Mouse (Mus musculus) hindbrain, embryonic 11.5 days (tissue): ENCODE measurements around the gene Tnfsf9. TPM values are rescaled to one million over a fixed set of nuclear protein-coding genes. Genes with fewer than 3 reads are reported as not detected.

Source experiments
- ATAC-seq: fragments of 200-750 bp; cut with Nextera tagmentation; 2 replicates; pipeline ENCODE4 v1.8.0; 2017; ENCODE audit warnings: mild to moderate bottlenecking, moderate TSS enrichment, moderate library complexity; ENCODE audit not compliant: low FRiP score
- DNase-seq: peaks from one replicate; pipeline ENCODE4 v3.0.0-alpha.2; 2015; ENCODE audit warnings: low spot score
- H3K27ac ChIP-seq: fragments of 300-500 bp; sonication (generic); 2 replicates; pipeline ENCODE4 v1.5.1; 2014; ENCODE audit warnings: mild to moderate bottlenecking, low read depth, low read length
- H3K27me3 ChIP-seq: fragments of 300-500 bp; sonication (generic); 2 replicates; pipeline ENCODE4 v1.6.1; 2014; ENCODE audit warnings: mild to moderate bottlenecking, low read length, moderate library complexity, mixed read lengths; ENCODE audit not compliant: control insufficient read depth, insufficient read depth
- H3K36me3 ChIP-seq: fragments of 300-500 bp; sonication (generic); 2 replicates; pipeline ENCODE4 v1.6.1; 2014; ENCODE audit warnings: mild to moderate bottlenecking, low read length, moderate library complexity, mixed read lengths; ENCODE audit not compliant: control insufficient read depth, insufficient read depth
- H3K4me1 ChIP-seq: fragments of 300-500 bp; sonication (generic); replicated peaks from 2 replicates; pipeline ENCODE4 v1.6.1; 2014; ENCODE audit warnings: low read length, mixed read lengths; ENCODE audit not compliant: control insufficient read depth, insufficient read depth
- H3K4me2 ChIP-seq: fragments of 300-500 bp; sonication (generic); replicated peaks from 2 replicates; pipeline ENCODE4 v1.6.1; 2014; ENCODE audit warnings: mild to moderate bottlenecking, low read depth, low read length
- H3K4me3 ChIP-seq: fragments of 300-500 bp; sonication (generic); 2 replicates; pipeline ENCODE4 v1.5.1; 2014; ENCODE audit warnings: low read depth, low read length
- H3K9ac ChIP-seq: fragments of 300-500 bp; sonication (generic); 2 replicates; pipeline ENCODE4 v1.6.1; 2014; ENCODE audit warnings: low read depth, low read length
- H3K9me3 ChIP-seq: fragments of 300-500 bp; sonication (generic); 2 replicates; pipeline ENCODE4 v1.6.1; 2016; ENCODE audit warnings: low read length; ENCODE audit not compliant: control insufficient read depth
- WGBS: fragments of 180-500 bp; shearing (Covaris S2); extraction: QIAGEN DNeasy Blood & Tissue Kit; methylation state at CpG from one replicate; pipeline ENCODE4 v1.1.7; 2014; 5-methylcytosine and 5-hydroxymethylcytosine counted together
- polyA plus RNA-seq: library from polyadenylated mRNA; unstranded; fragments of >200 nt; fragmentation: Nextera tagmentation; extraction: Ambion mirVana; gene quantifications from 2 replicates; pipeline ENCODE4 v1.2.1, GENCODE M21; 2014

The Tnfsf9 gene
- 6.3 and 7.6 TPM in 2 replicates for polyA plus RNA-seq

- Histone ChIP-seq H3K27ac (no peak within 1 kb of the TSS), H3K4me3 (peak within 1 kb of the TSS; percentile 61), H3K4me2 (peak within 1 kb of the TSS; percentile 91), H3K27me3 (no peaks in the 10 kb centered on the region), H3K36me3 (no peaks in the 10 kb centered on the region), H3K9ac (peak within 1 kb of the TSS; percentile 74), H3K4me1 (no peaks in the 10 kb centered on the region), H3K9me3 (no peaks in the 10 kb centered on the region)
- ATAC-seq (peak; percentile 83), DNase-seq (peak; percentile 79)
- WGBS: under 1% methylated on average over 56 of the region's 61 CpGs
Observed at GRCm38 (mm10) chr17:57105181-57106034, at the start of gene Tnfsf9. Gene Tnfsf9 (plus strand): TSS chr17:57105325.

DNA sequence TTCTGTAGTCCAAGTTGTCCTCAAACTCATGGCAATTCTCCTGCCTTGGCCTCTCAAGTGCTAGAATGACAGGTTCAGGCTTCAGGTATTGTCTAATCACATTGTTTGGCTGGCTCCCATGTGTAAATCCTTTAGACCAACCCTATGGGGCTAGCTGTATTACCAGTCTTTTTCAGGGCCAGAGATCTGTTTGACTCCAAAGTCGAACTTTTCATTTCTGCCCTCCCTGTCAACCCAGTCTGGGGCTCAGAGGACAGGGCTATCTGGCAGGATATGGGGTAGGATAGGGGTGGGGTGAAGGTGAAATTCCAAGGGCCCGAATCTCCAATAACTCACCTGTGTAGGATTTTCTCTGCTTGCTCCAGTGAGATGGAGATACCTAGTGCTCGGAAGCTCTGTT, 48.9 kb upstream of the Tnfsf9 start:
- H3K36me3 ChIP-seq: no peaks in the 10 kb centered on the region

GRCm38 (mm10) chr17:57058891-57059485, 46.1 kb upstream of the Tnfsf9 start, which contains the start of gene Crb3:
Gene Crb3 (plus strand): TSS chr17:57059105.
- Histone ChIP-seq H3K4me2 (peak within 1 kb of the TSS; percentile 85), H3K9me3 (no peaks in the 10 kb centered on the region), H3K27me3 (peaks cover 27% of the 10 kb centered on the region), H3K36me3 (no peaks in the 10 kb centered on the region), H3K4me1 (peaks cover 5% of the 10 kb centered on the region), H3K27ac (peak within 1 kb of the TSS; percentile 70), H3K4me3 (peak within 1 kb of the TSS; percentile 75), H3K9ac (peak within 1 kb of the TSS; percentile 52)
- ATAC-seq (peak; percentile 15), DNase-seq (no peak)
- WGBS: under 1% methylated on average over 16 of the region's 22 CpGs

More for the DNA sequence above, 48.9 kb upstream of the Tnfsf9 start:
- no peak overlapping the region for H3K4me2 ChIP-seq
- no peak for DNase-seq
- no peak for ATAC-seq
- H3K9me3 ChIP-seq: no peaks in the 10 kb centered on the region
- 75% methylated on average over 3 of the region's 3 CpGs for WGBS
- no peak overlapping the region for H3K4me3 ChIP-seq
- no peaks in the 10 kb centered on the region; the same call in 1 of the 2 replicates for H3K4me1 ChIP-seq
- H3K27me3 ChIP-seq: peaks cover 4% of the 10 kb centered on the region; the same call in 1 of the 2 replicates
- no peak overlapping the region for H3K9ac ChIP-seq
- H3K27ac ChIP-seq: no peak overlapping the region

GRCm38 (mm10) chr17:57059486-57059977, 45.6 kb upstream of the Tnfsf9 start, which contains the start of gene Slc25a23:
Gene Slc25a23 (minus strand): TSS chr17:57059863.
- 2% methylated on average over 19 of the region's 45 CpGs for WGBS
- peak within 1 kb of the TSS; percentile 70 for H3K27ac ChIP-seq
- peak within 1 kb of the TSS; percentile 85 for H3K4me2 ChIP-seq
- ATAC-seq: peak; percentile 77
- H3K9me3 ChIP-seq: no peaks in the 10 kb centered on the region
- peaks cover 5% of the 10 kb centered on the region for H3K4me1 ChIP-seq
- peak; percentile 84 for DNase-seq
- H3K27me3 ChIP-seq: peaks cover 31% of the 10 kb centered on the region
- H3K9ac ChIP-seq: peak within 1 kb of the TSS; percentile 52
- H3K36me3 ChIP-seq: no peaks in the 10 kb centered on the region
- H3K4me3 ChIP-seq: peak within 1 kb of the TSS; percentile 75

DNA sequence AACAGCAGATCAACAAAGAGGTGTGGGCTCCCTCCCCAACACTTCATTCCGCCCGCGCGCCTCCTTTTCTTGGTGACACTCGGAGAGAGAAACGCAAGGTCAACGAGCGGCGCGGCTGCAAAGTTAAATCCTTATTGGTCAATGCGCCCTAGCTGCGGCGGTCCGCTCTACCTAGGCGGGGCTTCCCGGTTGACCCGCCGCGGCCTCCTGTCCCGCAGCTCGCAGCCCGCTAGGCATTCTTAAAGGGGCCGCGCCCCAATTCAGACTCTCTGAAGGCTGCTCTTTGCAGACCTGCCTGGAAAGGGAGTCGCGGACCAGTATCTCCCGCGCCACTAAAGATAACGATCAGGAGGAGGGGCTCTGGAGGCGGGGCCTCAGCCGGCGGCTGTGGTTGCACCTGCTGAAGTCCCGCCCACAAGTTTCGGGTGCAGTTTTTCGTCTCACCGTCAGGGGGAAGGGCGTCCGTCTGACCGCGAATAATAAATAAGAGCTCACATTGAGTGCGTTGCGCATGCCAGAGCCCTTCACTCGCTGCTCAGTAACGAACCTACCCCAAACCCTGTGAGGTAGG, 44.8 kb upstream of the Tnfsf9 start:
- H3K4me3 ChIP-seq: peak overlapping the region; percentile 75
- peak overlapping the region; percentile 70 for H3K27ac ChIP-seq
- peak; percentile 96 for DNase-seq
- peak overlapping the region; percentile 85 for H3K4me2 ChIP-seq
- peaks cover 31% of the 10 kb centered on the region for H3K27me3 ChIP-seq
- WGBS: under 1% methylated on average over 44 of the region's 44 CpGs
- no peaks in the 10 kb centered on the region for H3K9me3 ChIP-seq
- no peak overlapping the region; the same call in 1 of the 2 replicates for H3K9ac ChIP-seq
- H3K4me1 ChIP-seq: peaks cover 5% of the 10 kb centered on the region
- ATAC-seq: peak; percentile 92
- no peaks in the 10 kb centered on the region for H3K36me3 ChIP-seq

GRCm38 (mm10) chr17:57061069-57061468, 44.1 kb upstream of the Tnfsf9 start:
- Histone ChIP-seq H3K36me3 (no peaks in the 10 kb centered on the region), H3K9me3 (no peaks in the 10 kb centered on the region), H3K4me2 (peak overlapping the region; percentile 85), H3K27ac (no peak overlapping the region), H3K4me1 (peaks cover 5% of the 10 kb centered on the region), H3K9ac (no peak overlapping the region), H3K27me3 (peaks cover 31% of the 10 kb centered on the region), H3K4me3 (no peak overlapping the region; the same call in 1 of the 2 replicates)
- no peak for DNase-seq
- no peak for ATAC-seq
- 48% methylated on average over 10 of the region's 10 CpGs for WGBS

GRCm38 (mm10) chr17:57062011-57062521, 43.1 kb upstream of the Tnfsf9 start:
- Histone ChIP-seq H3K27ac (no peak overlapping the region), H3K9me3 (no peaks in the 10 kb centered on the region), H3K27me3 (peaks cover 31% of the 10 kb centered on the region), H3K4me1 (peaks cover 5% of the 10 kb centered on the region), H3K9ac (no peak overlapping the region), H3K4me3 (peak overlapping the region; percentile 24), H3K4me2 (peak overlapping the region; percentile 27), H3K36me3 (no peaks in the 10 kb centered on the region)
- ATAC-seq: no peak
- DNase-seq: peak; percentile 14
- 2% methylated on average over 39 of the region's 39 CpGs for WGBS

- H3K27me3 ChIP-seq: peaks cover 31% of the 10 kb centered on the region
- no peaks in the 10 kb centered on the region for H3K36me3 ChIP-seq
- H3K4me2 ChIP-seq: peak overlapping the region; percentile 27
- ATAC-seq (no peak), DNase-seq (peak; percentile 20)
- H3K9ac ChIP-seq: no peak overlapping the region
- under 1% methylated on average over 22 of the region's 22 CpGs for WGBS
- H3K4me1 ChIP-seq: peaks cover 5% of the 10 kb centered on the region
- peak overlapping the region; percentile 24 for H3K4me3 ChIP-seq
- H3K27ac ChIP-seq: no peak overlapping the region
- no peaks in the 10 kb centered on the region for H3K9me3 ChIP-seq
Observed at GRCm38 (mm10) chr17:57062548-57062947, 42.6 kb upstream of the Tnfsf9 start.
